Mouse (Mus musculus) neural tube, embryonic 11.5 days (tissue): ENCODE results near the gene Camkk2. TPM values are rescaled to one million over a fixed set of nuclear protein-coding genes. Genes with fewer than 3 reads are reported as not detected.

Source experiments
- ATAC-seq: fragments of 200-750 bp; cut with Nextera tagmentation; 2 replicates; pipeline ENCODE4 v1.8.0; 2017; ENCODE audit warnings: moderate number of reproducible peaks, mild to moderate bottlenecking, moderate TSS enrichment, moderate library complexity; ENCODE audit not compliant: insufficient read depth, low FRiP score, low TSS enrichment
- DNase-seq: peaks from one replicate; pipeline ENCODE4 v3.0.0-alpha.2; 2015; ENCODE audit warnings: low spot score
- H3K27ac ChIP-seq: fragments of 300-500 bp; sonication (generic); 2 replicates; pipeline ENCODE4 v1.5.1; 2014; ENCODE audit warnings: low read depth, mild to moderate bottlenecking, low read length
- H3K27me3 ChIP-seq: fragments of 300-500 bp; sonication (generic); 2 replicates; pipeline ENCODE4 v1.6.1; 2014; ENCODE audit warnings: mild to moderate bottlenecking, low read length, mixed read lengths; ENCODE audit not compliant: control insufficient read depth, insufficient read depth
- H3K36me3 ChIP-seq: fragments of 300-500 bp; sonication (generic); 2 replicates; pipeline ENCODE4 v1.6.1; 2014; ENCODE audit warnings: mild to moderate bottlenecking, low read length, moderate library complexity, mixed read lengths; ENCODE audit not compliant: control insufficient read depth, insufficient read depth
- H3K4me1 ChIP-seq: fragments of 300-500 bp; sonication (generic); 2 replicates; pipeline ENCODE4 v1.6.1; 2014; ENCODE audit warnings: low read length, mixed read lengths; ENCODE audit not compliant: control insufficient read depth, insufficient read depth
- H3K4me2 ChIP-seq: fragments of 300-500 bp; sonication (generic); 2 replicates; pipeline ENCODE4 v1.6.1; 2014; ENCODE audit warnings: low read depth, mild to moderate bottlenecking, moderate library complexity
- H3K4me3 ChIP-seq: fragments of 300-500 bp; sonication (generic); 2 replicates; pipeline ENCODE4 v1.5.1; 2014; ENCODE audit warnings: low read depth, low read length
- H3K9ac ChIP-seq: fragments of 300-500 bp; sonication (generic); 2 replicates; pipeline ENCODE4 v1.6.1; 2014; ENCODE audit warnings: mild to moderate bottlenecking, low read length
- H3K9me3 ChIP-seq: fragments of 300-500 bp; sonication (generic); 2 replicates; pipeline ENCODE4 v1.6.1; 2016; ENCODE audit warnings: low read length; ENCODE audit not compliant: control insufficient read depth
- WGBS: fragments of 180-500 bp; shearing (Covaris S2); extraction: QIAGEN DNeasy Blood & Tissue Kit; methylation state at CpG from one replicate; pipeline ENCODE4 v1.1.7; 2014; 5-methylcytosine and 5-hydroxymethylcytosine counted together
- polyA plus RNA-seq: library from polyadenylated mRNA; unstranded; fragments of >200 nt; fragmentation: Nextera tagmentation; extraction: Ambion mirVana; gene quantifications from 2 replicates; pipeline ENCODE4 v1.2.1, GENCODE M21; 2014

The Camkk2 gene
- polyA plus RNA-seq, 1 experiment from 2014 or later, result 27.0 TPM

DNA sequence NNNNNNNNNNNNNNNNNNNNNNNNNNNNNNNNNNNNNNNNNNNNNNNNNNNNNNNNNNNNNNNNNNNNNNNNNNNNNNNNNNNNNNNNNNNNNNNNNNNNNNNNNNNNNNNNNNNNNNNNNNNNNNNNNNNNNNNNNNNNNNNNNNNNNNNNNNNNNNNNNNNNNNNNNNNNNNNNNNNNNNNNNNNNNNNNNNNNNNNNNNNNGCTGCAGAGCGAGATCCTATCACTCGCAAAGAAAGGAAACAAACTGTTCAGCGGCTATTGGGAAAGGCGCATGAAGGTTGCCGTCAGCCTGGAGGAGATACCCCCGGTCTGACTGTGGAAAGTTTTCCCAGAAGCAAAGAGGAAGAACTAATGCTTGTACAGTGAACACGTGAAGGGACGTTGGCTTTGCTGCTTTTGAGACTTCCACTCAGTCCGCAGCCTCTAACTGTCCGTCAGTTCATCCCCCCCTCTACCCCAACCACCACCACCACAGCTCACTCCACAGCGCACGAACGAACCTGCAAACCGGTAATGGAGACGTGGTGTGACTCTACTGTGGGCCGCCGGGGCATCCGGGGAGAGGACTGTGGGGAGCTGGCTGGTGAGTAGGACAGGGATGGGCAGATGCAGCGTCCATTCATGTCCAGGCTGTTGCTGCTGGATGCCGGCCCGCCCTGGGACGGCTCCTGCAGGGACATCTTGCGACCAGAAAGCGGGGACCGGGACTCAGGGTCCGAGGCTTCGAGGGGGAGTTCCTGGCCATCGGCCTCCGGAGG, 15.8 kb downstream of the Camkk2 start:
- Histone ChIP-seq H3K4me2 (no peak overlapping the region), H3K27ac (no peak overlapping the region), H3K9me3 (no peaks in the 10 kb centered on the region)

DNA sequence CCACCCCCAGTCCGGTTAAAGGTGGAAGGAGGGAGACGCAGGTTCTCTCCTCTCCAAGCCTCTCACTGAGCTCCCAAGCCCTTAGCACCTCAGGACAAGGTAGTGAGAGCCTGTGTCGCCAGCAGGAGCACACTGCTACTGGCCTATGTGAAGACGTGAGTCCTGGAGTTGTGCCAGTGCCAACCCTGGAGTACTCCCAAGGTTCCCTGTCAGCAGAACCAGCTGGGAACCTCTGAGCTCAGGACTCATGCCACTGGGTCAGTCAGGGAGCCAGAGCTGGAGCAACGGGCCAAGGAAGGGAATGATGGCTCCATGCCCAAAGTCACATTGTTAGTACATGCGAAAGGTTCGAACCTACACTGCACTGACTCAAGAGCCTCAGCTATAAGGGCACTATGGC, 22.5 kb downstream of the Camkk2 start:
- H3K4me1 ChIP-seq, result no peaks in the 10 kb centered on the region
- no peak overlapping the region for H3K9ac ChIP-seq
- H3K27me3 ChIP-seq, result no peaks in the 10 kb centered on the region
- H3K4me3 ChIP-seq, result no peak overlapping the region
- 93% methylated on average over 7 of the region's 7 CpGs for WGBS
- no peak overlapping the region for H3K4me2 ChIP-seq
- DNase-seq (no peak), ATAC-seq (no peak)
- peaks cover 4% of the 10 kb centered on the region; the same call in 1 of the 2 replicates for H3K36me3 ChIP-seq
- no peak overlapping the region for H3K27ac ChIP-seq
- H3K9me3 ChIP-seq, result no peaks in the 10 kb centered on the region

More for the DNA sequence above, 15.8 kb downstream of the Camkk2 start:
- Histone ChIP-seq H3K4me3 (no peak overlapping the region), H3K36me3 (no peaks in the 10 kb centered on the region; the same call in 1 of the 2 replicates), H3K4me1 (no peaks in the 10 kb centered on the region), H3K27me3 (no peaks in the 10 kb centered on the region), H3K9ac (no peak overlapping the region)
- ATAC-seq (no peak), DNase-seq (no peak)
- 88% methylated on average over 29 of the region's 29 CpGs for WGBS

DNA sequence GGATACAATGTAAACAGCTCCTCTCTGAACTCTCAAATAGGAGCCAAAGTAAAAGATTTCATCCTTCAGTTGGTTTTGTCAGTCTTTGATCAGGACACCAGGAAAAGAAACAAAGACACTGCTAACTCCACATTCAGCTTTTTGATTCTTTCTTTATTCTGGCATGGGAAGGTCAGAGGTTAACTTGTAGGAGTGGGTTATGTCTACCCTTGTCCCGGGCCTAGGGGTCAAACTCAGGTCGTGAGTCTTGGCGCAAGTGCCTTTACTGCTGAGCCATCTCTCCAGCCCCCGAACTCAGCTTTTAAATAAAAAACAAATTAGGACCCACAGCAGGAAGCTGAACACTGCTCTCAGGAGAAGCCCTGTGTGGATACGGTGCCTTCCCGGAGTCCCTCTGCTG, 23.1 kb downstream of the Camkk2 start:
- H3K9me3 ChIP-seq, result no peaks in the 10 kb centered on the region
- no peaks in the 10 kb centered on the region for H3K4me1 ChIP-seq
- no peak for ATAC-seq
- WGBS, result 53% methylated on average over 6 of the region's 6 CpGs
- H3K27ac ChIP-seq, result no peak overlapping the region
- no peak overlapping the region for H3K4me3 ChIP-seq
- no peak overlapping the region for H3K9ac ChIP-seq
- no peak for DNase-seq
- H3K27me3 ChIP-seq, result no peaks in the 10 kb centered on the region
- peaks cover 4% of the 10 kb centered on the region; the same call in 1 of the 2 replicates for H3K36me3 ChIP-seq
- no peak overlapping the region for H3K4me2 ChIP-seq

DNA sequence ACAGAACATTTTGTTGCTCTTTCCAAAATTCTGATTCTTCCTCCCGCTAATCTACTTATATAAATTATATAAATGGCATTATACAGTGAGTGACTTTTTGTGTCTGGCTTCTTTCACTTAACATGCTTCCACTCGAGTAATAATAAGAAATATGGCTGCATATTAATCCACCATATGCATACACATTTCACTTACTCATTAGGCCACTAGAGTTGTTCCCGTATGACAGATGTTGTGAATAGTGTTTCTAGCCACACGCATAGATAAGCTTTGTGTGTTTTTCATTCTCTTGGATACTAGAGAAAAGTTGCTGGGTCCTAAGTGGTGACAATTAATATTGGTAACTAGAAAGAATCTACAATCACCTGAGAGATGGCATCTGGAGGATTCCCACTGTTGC, 23.6 kb downstream of the Camkk2 start:
- H3K4me3 ChIP-seq, result no peak overlapping the region
- no peaks in the 10 kb centered on the region for H3K27me3 ChIP-seq
- no peak overlapping the region for H3K27ac ChIP-seq
- H3K4me2 ChIP-seq, result no peak overlapping the region
- 97% methylated on average over 4 of the region's 4 CpGs for WGBS
- DNase-seq, result no peak
- H3K36me3 ChIP-seq, result peaks cover 4% of the 10 kb centered on the region; the same call in 1 of the 2 replicates
- H3K9ac ChIP-seq, result no peak overlapping the region
- no peaks in the 10 kb centered on the region for H3K9me3 ChIP-seq
- no peak for ATAC-seq
- no peaks in the 10 kb centered on the region for H3K4me1 ChIP-seq

DNA sequence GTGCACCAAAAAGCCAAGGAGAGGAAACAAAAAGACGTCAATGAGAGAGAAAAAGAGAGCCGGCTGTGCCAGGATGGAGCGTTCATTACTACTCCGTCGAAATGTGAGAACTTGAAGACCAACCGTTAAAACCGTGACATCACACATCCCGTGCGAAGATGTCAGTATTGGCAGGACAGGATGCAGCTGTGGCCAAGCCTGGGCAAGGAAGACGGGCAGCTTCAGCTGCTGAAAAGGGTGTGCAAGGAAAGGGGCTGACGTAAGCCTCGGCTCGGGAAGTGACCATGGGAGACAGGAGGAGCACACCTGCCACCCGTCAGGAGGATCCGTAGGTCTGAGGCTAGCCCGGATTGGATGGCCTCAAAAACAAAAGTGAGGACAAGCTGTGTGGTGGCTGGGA, 24.7 kb downstream of the Camkk2 start:
- no peak for DNase-seq
- no peak overlapping the region for H3K4me3 ChIP-seq
- no peaks in the 10 kb centered on the region for H3K27me3 ChIP-seq
- WGBS, result 86% methylated on average over 16 of the region's 16 CpGs
- H3K9me3 ChIP-seq, result no peaks in the 10 kb centered on the region
- H3K9ac ChIP-seq, result no peak overlapping the region
- ATAC-seq, result no peak
- H3K4me2 ChIP-seq, result no peak overlapping the region
- H3K36me3 ChIP-seq, result peaks cover 4% of the 10 kb centered on the region; the same call in 1 of the 2 replicates
- H3K4me1 ChIP-seq, result no peaks in the 10 kb centered on the region
- H3K27ac ChIP-seq, result no peak overlapping the region

DNA sequence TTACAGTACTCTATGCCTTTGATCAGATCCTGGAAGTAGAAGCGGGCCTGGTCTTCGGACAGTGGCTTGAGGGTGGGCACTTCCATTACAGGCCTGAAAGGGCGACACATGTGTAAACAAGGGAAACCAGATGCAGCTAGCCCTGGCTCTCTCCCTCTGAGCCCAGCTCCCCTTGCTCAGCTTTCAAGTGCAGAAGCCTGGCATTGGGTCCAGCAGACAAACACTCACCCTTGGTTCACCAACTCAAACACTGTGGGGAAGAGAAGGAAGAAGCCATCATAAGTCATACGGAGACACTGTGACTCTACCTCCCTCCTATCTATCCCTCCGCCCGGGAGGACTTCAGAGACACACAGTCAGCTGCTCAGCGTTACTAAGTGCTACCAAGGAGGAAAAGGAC, 31.3 kb downstream of the Camkk2 start:
- no peak overlapping the region for H3K4me3 ChIP-seq
- H3K36me3 ChIP-seq, result peaks cover 2% of the 10 kb centered on the region; the same call in 1 of the 2 replicates
- no peaks in the 10 kb centered on the region for H3K4me1 ChIP-seq
- WGBS, result 85% methylated on average over 7 of the region's 7 CpGs
- DNase-seq (no peak), ATAC-seq (no peak)
- no peak overlapping the region for H3K27ac ChIP-seq
- H3K4me2 ChIP-seq, result no peak overlapping the region
- H3K9me3 ChIP-seq, result no peaks in the 10 kb centered on the region
- no peaks in the 10 kb centered on the region for H3K27me3 ChIP-seq
- H3K9ac ChIP-seq, result no peak overlapping the region

DNA sequence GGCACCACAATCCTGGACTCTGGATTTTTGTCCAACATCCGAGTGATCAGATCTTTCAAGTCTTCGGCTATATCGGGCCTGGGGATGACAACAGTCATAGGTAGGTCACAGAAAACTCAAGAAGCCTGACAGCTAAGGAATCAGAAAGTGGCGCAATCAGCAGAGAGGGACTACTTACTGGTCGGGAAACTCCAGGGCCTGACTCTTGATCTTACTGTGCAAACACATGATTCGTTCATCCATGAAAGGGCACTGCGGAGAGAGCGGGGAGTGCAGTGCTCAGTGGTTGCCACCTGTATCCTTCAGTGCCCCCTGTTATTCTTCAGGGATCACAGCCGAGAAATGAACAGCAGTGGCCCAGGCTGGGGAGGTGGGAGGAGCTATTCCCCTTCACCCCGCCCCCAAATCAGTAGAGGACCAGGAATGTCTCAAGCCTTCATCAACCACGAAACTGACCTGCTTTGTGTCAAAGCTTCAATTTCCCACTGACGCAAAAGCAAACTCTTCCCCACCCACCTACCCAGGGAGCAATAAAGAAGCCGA, 35.3 kb downstream of the Camkk2 start:
- Histone ChIP-seq H3K9ac (no peak overlapping the region), H3K4me2 (no peak overlapping the region), H3K27me3 (no peaks in the 10 kb centered on the region), H3K27ac (no peak overlapping the region), H3K4me1 (no peaks in the 10 kb centered on the region), H3K9me3 (no peaks in the 10 kb centered on the region), H3K36me3 (peaks cover 2% of the 10 kb centered on the region; the same call in 1 of the 2 replicates), H3K4me3 (no peak overlapping the region)
- WGBS, result 84% methylated on average over 13 of the region's 13 CpGs
- no peak for ATAC-seq
- DNase-seq, result no peak

DNA sequence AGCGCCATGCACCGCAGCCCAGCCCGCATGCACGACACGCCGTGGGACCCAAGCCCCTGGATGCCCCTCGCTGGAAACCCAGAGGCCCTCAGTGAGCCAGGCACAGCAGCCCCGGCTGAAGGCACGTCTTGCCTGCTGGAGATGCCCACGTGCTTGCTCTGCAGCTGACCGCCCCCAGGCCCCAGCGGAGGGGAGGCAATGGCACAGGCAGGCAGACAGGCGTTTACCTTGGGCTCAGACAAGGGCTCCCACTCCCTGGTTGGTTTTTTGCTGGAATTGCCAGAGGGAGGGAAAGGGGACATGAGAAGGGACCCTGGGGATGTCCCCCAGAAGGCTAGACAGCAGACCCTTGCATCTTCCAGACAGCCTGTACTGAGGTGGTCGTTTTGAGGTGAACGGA, 42.4 kb downstream of the Camkk2 start:
- no peak overlapping the region for H3K4me3 ChIP-seq
- WGBS, result 92% methylated on average over 15 of the region's 15 CpGs
- H3K4me1 ChIP-seq, result no peaks in the 10 kb centered on the region
- no peak overlapping the region for H3K9ac ChIP-seq
- no peak overlapping the region for H3K4me2 ChIP-seq
- H3K36me3 ChIP-seq, result no peaks in the 10 kb centered on the region
- no peaks in the 10 kb centered on the region for H3K27me3 ChIP-seq
- no peak overlapping the region for H3K27ac ChIP-seq
- DNase-seq, result no peak
- no peaks in the 10 kb centered on the region for H3K9me3 ChIP-seq
- no peak for ATAC-seq

DNA sequence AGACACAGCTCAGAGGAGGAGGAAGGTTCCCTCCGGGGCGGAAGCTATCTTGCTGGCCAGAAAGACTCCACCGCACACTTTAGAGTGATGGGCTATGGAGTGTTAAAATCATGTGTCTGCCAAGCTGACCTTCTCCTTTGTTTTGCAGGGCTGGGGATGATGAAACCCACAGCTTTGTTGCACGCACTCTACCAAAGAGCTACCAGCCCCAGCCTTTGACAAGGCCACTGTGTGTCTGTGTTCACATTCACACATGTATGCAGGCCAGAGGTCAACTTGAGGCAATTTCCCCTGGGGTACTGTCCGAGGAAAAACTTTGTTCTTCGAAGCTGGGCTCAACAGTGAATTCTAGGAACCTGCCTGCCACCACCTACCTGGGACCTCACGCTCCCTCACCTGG, 43.4 kb downstream of the Camkk2 start:
- Histone ChIP-seq H3K27ac (no peak overlapping the region), H3K4me3 (no peak overlapping the region), H3K27me3 (no peaks in the 10 kb centered on the region), H3K9me3 (no peaks in the 10 kb centered on the region), H3K4me1 (no peaks in the 10 kb centered on the region), H3K9ac (no peak overlapping the region), H3K36me3 (no peaks in the 10 kb centered on the region), H3K4me2 (no peak overlapping the region)
- DNase-seq, result no peak
- WGBS, result 79% methylated on average over 7 of the region's 7 CpGs
- ATAC-seq, result no peak
